Mouse (Mus musculus) myocyte (in vitro differentiated cells): Measurements from ENCODE around the gene Pi4kb.

Source experiments
- CEBPB ChIP-seq: IDR thresholded peaks from 2 replicates; pipeline ENCODE4 v1.6.1; 2011; ENCODE audit warnings: mild to moderate bottlenecking, moderate library complexity; ENCODE audit not compliant: poor library complexity, insufficient read depth, severe bottlenecking
- E2F4 ChIP-seq: IDR thresholded peaks from one replicate; pipeline ENCODE4 v1.6.1; 2011; ENCODE audit warnings: mild to moderate bottlenecking, control low read depth, moderate library complexity; ENCODE audit not compliant: insufficient read depth
- MAX ChIP-seq: IDR thresholded peaks from one replicate; pipeline ENCODE4 v1.6.1; 2011; ENCODE audit warnings: low read depth, mild to moderate bottlenecking, control low read depth
- MYOD1 ChIP-seq, 3 experiments: IDR thresholded peaks; one replicate each; pipeline ENCODE4 v1.6.1; 2011; ENCODE audit warnings: control low read depth in 2 of 3, low read depth in 2 of 3, mild to moderate bottlenecking in 2 of 3, moderate library complexity in 1 of 3; ENCODE audit not compliant: insufficient read length in 2 of 3, control insufficient read depth in 1 of 3
- MYOG ChIP-seq, 3 experiments: IDR thresholded peaks; one replicate each; pipeline ENCODE4 v1.6.1; 2011; ENCODE audit warnings: control low read depth in 2 of 3, low read depth in 2 of 3, mild to moderate bottlenecking in 2 of 3; ENCODE audit not compliant: insufficient read length in 2 of 3, control insufficient read depth in 1 of 3, insufficient read depth in 1 of 3
- POLR2A ChIP-seq: IDR thresholded peaks from one replicate; pipeline ENCODE4 v1.6.1; 2011; ENCODE audit warnings: low read depth, mild to moderate bottlenecking, control low read depth, moderate library complexity; ENCODE audit not compliant: insufficient read length
- SRF ChIP-seq: IDR thresholded peaks from one replicate; pipeline ENCODE4 v1.6.1; 2011; ENCODE audit warnings: low read depth; ENCODE audit not compliant: control insufficient read depth, insufficient read length
- TCF12 ChIP-seq: IDR thresholded peaks from one replicate; pipeline ENCODE4 v1.6.1; 2011; ENCODE audit warnings: mild to moderate bottlenecking, control low read depth; ENCODE audit not compliant: poor library complexity, insufficient read depth, severe bottlenecking
- USF1 ChIP-seq: IDR thresholded peaks from one replicate; pipeline ENCODE4 v1.6.1; 2011; ENCODE audit warnings: low read depth, mild to moderate bottlenecking, control low read depth, moderate library complexity

GRCm38 (mm10) chr3:95002569-95002968 lies 28.0 kb downstream of the Pi4kb start:
- TF ChIP-seq USF1, result no peak
- TF ChIP-seq MAX, result no peak
- no peak for TF ChIP-seq CEBPB
- no peak for TF ChIP-seq POLR2A
- no peak for TF ChIP-seq E2F4
- TF ChIP-seq MYOG (IDR thresholded peaks at IDR 0.05; ENCODE audit: control insufficient read depth in 1 of 3, insufficient read depth in 1 of 3, insufficient read length in 2 of 3, low read depth in 2 of 3), result no peak
- no peak for TF ChIP-seq SRF
- no peak for TF ChIP-seq MYOD1 (IDR thresholded peaks at IDR 0.05; ENCODE audit: control insufficient read depth in 1 of 3, insufficient read length in 2 of 3, low read depth in 2 of 3)
- TF ChIP-seq TCF12, result no peak
